Mouse (Mus musculus) splenic B cell, adult 2 months (primary cell): ENCODE measurements at regions not wholly inside any gene's neighbourhood (a gene's known extent, or its start where the extent isn't known, plus 50 kb on each side); places are given as distances from the start of the nearest gene placed in this dataset.
A peak's percentile ranks its signal among the peaks of the same experiment; 100 is the strongest.
"Not testable (repeated sequence)": the region's sequence is repeated elsewhere in the genome, so short reads cannot be mapped to it uniquely, and the experiment has no call there.

Source experiments
- DNase-seq: peaks from one replicate; pipeline ENCODE4 v3.0.0-alpha.2; 2011; ENCODE audit warnings: low read depth, low spot score
- H3K27me3 ChIP-seq: 2 replicates; pipeline ENCODE4 v1.6.1; 2012; ENCODE audit warnings: mild to moderate bottlenecking, low read length, moderate library complexity, mixed read lengths; ENCODE audit not compliant: control insufficient read depth, poor library complexity, insufficient read depth, severe bottlenecking
- H3K36me3 ChIP-seq: 2 replicates; pipeline ENCODE4 v1.6.1; 2012; ENCODE audit warnings: mild to moderate bottlenecking, low read length, moderate library complexity, mixed read lengths; ENCODE audit not compliant: control insufficient read depth, poor library complexity, insufficient read depth, severe bottlenecking

DNA sequence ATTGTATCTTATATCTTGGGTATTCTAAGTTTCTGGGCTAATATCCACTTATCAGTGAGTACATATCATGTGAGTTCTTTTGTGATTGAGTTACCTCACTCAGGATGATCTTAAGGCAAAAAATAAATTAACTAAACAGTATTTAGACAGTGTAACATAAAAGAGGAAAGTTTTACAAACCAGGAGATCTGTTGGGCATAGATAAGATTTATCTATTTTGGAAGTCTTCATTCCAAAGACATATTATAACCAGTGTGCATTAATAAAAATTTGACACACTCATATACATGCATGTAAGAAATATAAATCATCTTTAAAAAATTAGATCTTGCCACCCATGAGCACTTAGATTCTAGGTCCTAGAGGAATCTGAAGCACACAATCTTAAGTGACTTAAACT is 343.9 kb upstream of the Fam174a start:
- DNase-seq = no peak
- no peaks in the 10 kb centered on the region for H3K27me3 ChIP-seq
- H3K36me3 ChIP-seq = no peaks in the 10 kb centered on the region

DNA sequence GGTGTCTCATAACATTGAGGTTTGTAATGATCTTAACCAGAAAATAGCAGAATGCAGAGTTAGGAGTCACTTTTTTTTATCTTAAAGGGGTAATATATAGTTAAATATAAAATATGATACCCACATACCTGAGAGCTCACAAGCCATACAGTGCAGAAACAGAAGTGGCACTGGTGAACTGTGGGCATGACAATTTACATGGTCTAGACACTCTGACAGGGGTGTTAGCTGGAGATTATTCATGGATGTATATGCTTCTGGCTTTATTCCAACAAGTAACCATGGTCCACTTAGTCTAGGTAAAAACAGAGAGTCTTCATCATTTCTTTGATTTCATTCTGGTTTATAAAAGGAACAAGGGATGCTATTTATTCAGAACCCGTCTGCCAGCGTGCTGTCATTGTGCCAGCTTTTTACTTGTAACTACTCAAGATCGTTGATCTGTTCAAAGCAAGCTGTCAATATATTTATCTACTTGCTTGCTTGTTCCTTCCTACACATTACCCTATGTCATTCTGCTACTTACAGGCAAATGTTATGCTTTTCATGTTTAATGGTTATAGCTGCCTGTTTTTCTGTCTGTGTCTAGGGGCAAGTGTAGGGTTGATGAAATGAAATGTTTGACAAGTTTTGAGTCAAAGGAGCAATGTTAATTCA is 343.2 kb upstream of the Fam174a start:
- Histone ChIP-seq H3K27me3 (no peaks in the 10 kb centered on the region), H3K36me3 (no peaks in the 10 kb centered on the region)
- DNase-seq = no peak

- DNase-seq = no peak
- H3K36me3 ChIP-seq = no peaks in the 10 kb centered on the region
- no peaks in the 10 kb centered on the region for H3K27me3 ChIP-seq
These were observed 320.1 kb upstream of the Fam174a start for GRCm38 (mm10) chr1:94993338-94993737.

- DNase-seq = no peak
- H3K36me3 ChIP-seq = no peaks in the 10 kb centered on the region
- H3K27me3 ChIP-seq = no peaks in the 10 kb centered on the region
These were observed 309.5 kb upstream of the Fam174a start for GRCm38 (mm10) chr1:95003900-95004299.

DNA sequence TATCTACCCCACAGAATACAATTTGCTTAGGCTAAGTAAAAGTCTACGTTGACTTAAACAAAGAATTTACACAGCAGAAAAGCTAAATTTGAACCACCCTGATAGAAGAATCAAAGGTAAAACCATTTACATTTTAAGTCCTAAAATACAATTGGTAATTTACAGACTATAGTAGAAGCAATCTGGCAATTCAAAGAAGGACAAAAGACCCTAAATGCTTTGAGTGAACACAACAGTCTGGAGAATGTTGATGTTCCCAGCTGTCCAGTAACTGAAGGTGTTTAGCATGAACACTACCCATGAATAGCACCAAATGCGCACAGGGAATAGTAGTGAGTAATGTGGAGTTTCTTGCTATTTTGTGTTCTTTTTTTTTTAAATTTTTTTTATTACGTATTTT is 282.8 kb upstream of the Fam174a start:
- H3K36me3 ChIP-seq = no peaks in the 10 kb centered on the region
- no peak for DNase-seq
- no peaks in the 10 kb centered on the region; the same call in 1 of the 2 replicates for H3K27me3 ChIP-seq

DNA sequence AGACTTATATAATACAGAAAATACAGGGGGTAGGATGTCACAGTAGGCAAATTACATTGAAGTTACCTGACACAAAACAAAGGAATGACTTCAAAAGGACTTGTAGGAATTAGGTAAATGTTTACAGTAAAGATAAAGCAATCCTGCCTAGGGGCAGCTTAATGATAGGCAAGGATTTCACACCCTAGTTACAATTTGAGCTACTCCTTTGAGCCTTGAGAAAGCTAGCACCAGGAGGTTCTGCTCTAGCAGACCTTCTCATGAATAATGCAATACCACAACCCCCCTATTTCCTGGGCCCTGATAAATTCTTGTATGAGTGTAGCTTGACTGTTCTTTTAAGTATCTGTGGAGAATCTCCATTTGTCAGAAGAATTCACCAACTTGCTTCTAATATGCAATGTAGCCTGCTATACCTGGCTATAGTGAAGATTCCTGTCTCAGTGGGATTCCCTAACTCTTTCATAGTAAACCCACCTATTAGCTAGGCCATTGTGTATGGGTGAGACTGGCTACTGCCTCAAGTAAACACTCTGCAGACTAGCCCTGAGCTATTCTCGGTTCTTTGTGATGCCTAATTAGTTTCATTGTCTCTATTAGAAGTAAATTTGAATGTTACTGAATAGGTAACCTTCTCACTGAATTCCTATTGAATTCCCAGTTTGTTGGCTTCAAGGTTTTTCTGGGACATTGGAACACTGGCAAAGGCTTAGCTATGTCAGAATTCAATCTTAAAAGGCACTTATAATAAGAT is 279.6 kb upstream of the Fam174a start:
- not testable (repeated sequence) for H3K36me3 ChIP-seq, H3K27me3 ChIP-seq, DNase-seq

- Histone ChIP-seq H3K36me3 (no peaks in the 10 kb centered on the region), H3K27me3 (no peaks in the 10 kb centered on the region)
- no peak for DNase-seq
These were observed 275.0 kb upstream of the Fam174a start for GRCm38 (mm10) chr1:95038411-95038810.

DNA sequence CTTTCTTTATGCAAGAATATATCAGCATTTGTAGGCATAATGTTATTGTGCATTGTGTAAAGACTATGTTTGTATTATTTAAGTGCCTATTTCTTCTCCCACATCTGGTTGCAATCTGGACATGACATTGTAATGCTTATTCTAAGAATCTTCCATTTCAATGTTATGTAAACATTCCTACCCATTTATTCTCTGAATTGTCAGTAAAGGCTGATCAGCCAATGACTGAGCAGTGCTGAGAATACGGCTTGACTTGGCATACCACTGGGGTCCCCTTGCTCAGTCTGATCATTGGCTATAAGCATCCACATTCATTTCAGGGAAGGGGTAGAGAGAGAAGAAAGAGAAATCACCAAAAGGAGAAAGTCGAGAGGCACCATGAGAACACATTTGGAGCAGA is 273.1 kb upstream of the Fam174a start:
- no peaks in the 10 kb centered on the region for H3K36me3 ChIP-seq

GRCm38 (mm10) chr1:95043355-95043754 is 270.1 kb upstream of the Fam174a start:
- no peaks in the 10 kb centered on the region for H3K27me3 ChIP-seq

More for the DNA sequence above, 273.1 kb upstream of the Fam174a start:
- no peak for DNase-seq
- no peaks in the 10 kb centered on the region for H3K27me3 ChIP-seq

GRCm38 (mm10) chr1:95064330-95065193 is 248.9 kb upstream of the Fam174a start:
- Histone ChIP-seq H3K27me3 (no peaks in the 10 kb centered on the region), H3K36me3 (no peaks in the 10 kb centered on the region)
- DNase-seq = no peak

More at GRCm38 (mm10) chr1:95043355-95043754, 270.1 kb upstream of the Fam174a start:
- DNase-seq = no peak
- no peaks in the 10 kb centered on the region for H3K36me3 ChIP-seq

GRCm38 (mm10) chr1:95065620-95066019 is 247.8 kb upstream of the Fam174a start:
- no peak for DNase-seq
- H3K36me3 ChIP-seq = no peaks in the 10 kb centered on the region
- H3K27me3 ChIP-seq = no peaks in the 10 kb centered on the region

GRCm38 (mm10) chr1:95066040-95066439 is 247.4 kb upstream of the Fam174a start:
- DNase-seq = no peak
- H3K36me3 ChIP-seq = no peaks in the 10 kb centered on the region
- H3K27me3 ChIP-seq = no peaks in the 10 kb centered on the region

DNA sequence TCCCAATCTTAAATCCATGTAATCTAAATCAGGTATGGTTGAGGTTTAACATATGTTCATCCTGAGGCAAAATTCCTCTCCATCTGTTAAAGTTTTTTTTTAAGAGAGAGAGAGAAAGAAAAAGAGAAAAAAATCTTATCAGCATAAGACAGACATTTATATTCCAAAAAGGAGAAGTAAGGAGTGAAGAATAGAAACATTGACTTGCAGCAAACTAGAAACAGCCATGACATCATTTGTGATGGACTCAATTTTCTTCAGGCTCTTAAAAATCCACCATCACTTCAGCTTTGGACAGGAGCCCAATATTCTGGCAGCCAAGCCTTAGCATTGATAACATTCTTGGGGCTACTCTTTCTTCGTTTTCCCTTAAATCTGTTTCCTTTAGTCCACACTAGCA is 238.3 kb upstream of the Fam174a start:
- Histone ChIP-seq H3K36me3 (no peaks in the 10 kb centered on the region), H3K27me3 (no peaks in the 10 kb centered on the region)
- DNase-seq = no peak

DNA sequence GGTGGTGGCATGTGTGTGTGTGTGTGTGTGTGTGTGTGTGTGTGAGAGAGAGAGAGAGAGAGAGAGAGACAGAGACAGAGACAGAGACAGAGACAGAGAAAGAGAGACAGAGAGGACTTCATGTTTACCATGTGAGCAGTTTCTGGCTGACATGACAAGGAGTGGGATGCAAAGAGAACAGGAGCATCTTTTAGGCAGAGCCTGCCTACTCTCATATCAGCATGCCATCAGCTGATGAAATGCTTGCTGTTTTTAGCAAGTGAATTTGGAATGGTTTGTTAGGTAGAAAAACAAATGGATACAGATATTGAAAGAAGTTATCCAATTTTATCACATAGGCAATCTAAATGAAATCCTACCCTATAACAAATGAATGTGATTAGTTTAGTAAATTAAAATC is 203.5 kb upstream of the Fam174a start:
- DNase-seq = no peak
- no peaks in the 10 kb centered on the region for H3K27me3 ChIP-seq
- H3K36me3 ChIP-seq = no peaks in the 10 kb centered on the region

- no peaks in the 10 kb centered on the region for H3K36me3 ChIP-seq
- peak; percentile 33 for DNase-seq
- H3K27me3 ChIP-seq = no peaks in the 10 kb centered on the region
These were observed 199.9 kb upstream of the Fam174a start for GRCm38 (mm10) chr1:95113493-95113892.
